Comparison of ENCODE assay signal across 8 mouse cellular contexts in the genomic region with DNA sequence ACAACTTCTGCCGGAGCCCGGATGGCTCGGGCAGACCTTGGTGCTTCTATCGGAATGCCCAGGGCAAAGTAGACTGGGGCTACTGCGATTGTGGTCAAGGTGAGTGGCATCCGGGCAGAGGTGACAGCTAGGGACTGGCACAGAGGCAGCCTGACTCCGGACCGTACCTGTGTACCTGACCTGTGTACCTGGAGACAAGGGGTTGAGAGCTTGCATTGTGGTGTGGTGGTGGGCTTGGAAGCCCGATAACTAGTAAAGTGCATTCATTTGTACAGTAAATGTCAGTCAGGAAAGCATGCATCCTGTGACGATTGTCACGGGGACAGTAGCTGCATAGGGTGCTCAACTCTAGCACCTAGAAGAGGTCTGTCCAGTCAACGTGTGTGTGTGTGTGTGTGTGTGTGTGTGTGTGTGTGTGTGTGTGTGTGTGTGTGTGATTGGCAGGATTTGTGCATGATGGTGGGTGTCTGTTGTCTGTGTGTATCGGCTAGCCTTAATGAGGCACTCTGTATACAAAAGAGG. TPM values are rescaled to one million over a fixed set of nuclear protein-coding genes. Genes with fewer than 3 reads are reported as not detected.
DNase-seq lines count a peak whose midpoint lies in the region; ATAC-seq and TF ChIP-seq lines count a peak whose summit lies in the region.

No protein-coding gene starts in this region.

- H3K27me3 ChIP-seq in heart, embryonic 11.5 days (ENCODE audit: control insufficient read depth, insufficient read depth, low read length), result peaks cover 18% of the 10 kb centered on the region
- peaks cover 60% of the 10 kb centered on the region for H3K27me3 ChIP-seq in E14TG2a.4 (ENCODE audit: insufficient read depth, low read length)
- peaks cover 15% of the 10 kb centered on the region; the same call in 1 of the 2 replicates for H3K27me3 ChIP-seq in forebrain, embryonic 11.5 days (ENCODE audit: control insufficient read depth, insufficient read depth, low read length)
- peaks cover 19% of the 10 kb centered on the region for H3K27me3 ChIP-seq in kidney, embryonic 16.5 days (ENCODE audit: insufficient read depth, low read length)
- H3K27me3 ChIP-seq in midbrain, embryonic 16.5 days (ENCODE audit: control insufficient read depth, insufficient read depth, low read depth, low read length), result no peaks in the 10 kb centered on the region

- 7% methylated on average over 13 of the region's 13 CpGs for WGBS in heart, embryonic 11.5 days (ENCODE audit: insufficient replicate concordance)
- 9% methylated on average over 13 of the region's 13 CpGs for WGBS in forebrain, embryonic 11.5 days
- 9% methylated on average over 13 of the region's 13 CpGs for WGBS in kidney, embryonic 16.5 days
- 5% methylated on average over 13 of the region's 13 CpGs for WGBS in midbrain, embryonic 16.5 days

- H3K9ac ChIP-seq in heart, embryonic 11.5 days (ENCODE audit: low read depth, low read length), result peak overlapping the region; percentile 73
- H3K9ac ChIP-seq in forebrain, embryonic 11.5 days (ENCODE audit: low read length), result peak overlapping the region; percentile 69
- H3K9ac ChIP-seq in kidney, embryonic 16.5 days (replicated peaks; ENCODE audit: low read length), result peak overlapping the region; percentile 68
- peak overlapping the region; percentile 83 for H3K9ac ChIP-seq in midbrain, embryonic 16.5 days (ENCODE audit: low read depth, low read length)

- H3K9me3 ChIP-seq in heart, embryonic 11.5 days (replicated peaks; ENCODE audit: control insufficient read depth, low read length), result no peaks in the 10 kb centered on the region
- no peaks in the 10 kb centered on the region for H3K9me3 ChIP-seq in E14TG2a.4 (ENCODE audit: low read length)
- no peaks in the 10 kb centered on the region for H3K9me3 ChIP-seq in forebrain, embryonic 11.5 days (ENCODE audit: control insufficient read depth, low read length)
- H3K9me3 ChIP-seq in kidney, embryonic 16.5 days (ENCODE audit: low read length), result no peaks in the 10 kb centered on the region
- H3K9me3 ChIP-seq in midbrain, embryonic 16.5 days (replicated peaks; ENCODE audit: control insufficient read depth, low read length, poor library complexity, severe bottlenecking), result 0 out of 2 replicates have a peak, but pooled peaks cover 3% of the 10 kb centered on the region

- no peak for ATAC-seq in heart, embryonic 11.5 days (replicated peaks; ENCODE audit: insufficient number of reproducible peaks, low FRiP score, low TSS enrichment)
- peak; percentile 60 for ATAC-seq in forebrain, embryonic 11.5 days (replicated peaks; ENCODE audit: low FRiP score)
- peak; percentile 29; the same call in 1 of the 2 replicates for ATAC-seq in kidney, embryonic 16.5 days (ENCODE audit: low FRiP score, low TSS enrichment)
- ATAC-seq in midbrain, embryonic 16.5 days, result peak; percentile 69

- peak overlapping the region; percentile 73 for H3K4me3 ChIP-seq in heart, embryonic 11.5 days (ENCODE audit: low read depth, low read length)
- peak overlapping the region; percentile 82 for H3K4me3 ChIP-seq in E14TG2a.4 (replicated peaks; ENCODE audit: low read length)
- peak overlapping the region; percentile 62 for H3K4me3 ChIP-seq in forebrain, embryonic 11.5 days (ENCODE audit: low read depth, low read length)
- H3K4me3 ChIP-seq in kidney, embryonic 16.5 days (ENCODE audit: low read length), result peak overlapping the region; percentile 70
- peak overlapping the region; percentile 91 for H3K4me3 ChIP-seq in midbrain, embryonic 16.5 days (ENCODE audit: low read depth, low read length)

- DNase-seq in heart, adult 11 months, result no peak
- DNase-seq in forebrain, embryonic 11.5 days (ENCODE audit: low spot score), result no peak
- no peak for DNase-seq in spleen, adult 12 weeks (ENCODE audit: low spot score)
- no peak for DNase-seq in ovary, postnatal 14 days (ENCODE audit: low spot score)

- H3K4me2 ChIP-seq in heart, embryonic 11.5 days, result peak overlapping the region; percentile 100
- peak overlapping the region; percentile 100 for H3K4me2 ChIP-seq in forebrain, embryonic 11.5 days (ENCODE audit: low read depth, low read length, severe bottlenecking)
- H3K4me2 ChIP-seq in kidney, embryonic 16.5 days (replicated peaks; ENCODE audit: low read depth, low read length), result peak overlapping the region; percentile 100
- peak overlapping the region; percentile 100 for H3K4me2 ChIP-seq in midbrain, embryonic 16.5 days (ENCODE audit: low read length)

- no peak overlapping the region for H3K27ac ChIP-seq in heart, embryonic 11.5 days (ENCODE audit: low read depth, low read length)
- no peak overlapping the region for H3K27ac ChIP-seq in forebrain, embryonic 11.5 days (ENCODE audit: low read depth, low read length)
- H3K27ac ChIP-seq in kidney, embryonic 16.5 days (ENCODE audit: low read length), result no peak overlapping the region
- H3K27ac ChIP-seq in midbrain, embryonic 16.5 days (ENCODE audit: low read length), result peak overlapping the region; percentile 38; the same call in 1 of the 2 replicates

- H3K4me1 ChIP-seq in heart, embryonic 11.5 days (ENCODE audit: control insufficient read depth, insufficient read depth, low read length), result 0 out of 2 replicates have a peak, but pooled peaks cover 3% of the 10 kb centered on the region
- peaks cover 11% of the 10 kb centered on the region for H3K4me1 ChIP-seq in E14TG2a.4 (replicated peaks; ENCODE audit: low read depth, low read length)
- peaks cover 3% of the 10 kb centered on the region; the same call in 1 of the 2 replicates for H3K4me1 ChIP-seq in forebrain, embryonic 11.5 days (replicated peaks; ENCODE audit: control insufficient read depth, insufficient read depth, low read length)
- H3K4me1 ChIP-seq in kidney, embryonic 16.5 days (ENCODE audit: insufficient read depth, low read length), result peaks cover 7% of the 10 kb centered on the region
- peaks cover 8% of the 10 kb centered on the region; the same call in 1 of the 2 replicates for H3K4me1 ChIP-seq in midbrain, embryonic 16.5 days (ENCODE audit: control insufficient read depth, insufficient read depth, low read length)

- TF ChIP-seq CTCF in E14TG2a.4 (conservative IDR thresholded peaks at IDR 0.05; ENCODE audit: low read length), result no peak

- H3K36me3 ChIP-seq in heart, embryonic 11.5 days (ENCODE audit: control insufficient read depth, insufficient read depth, low read length), result no peaks in the 10 kb centered on the region
- H3K36me3 ChIP-seq in E14TG2a.4 (ENCODE audit: insufficient read depth, low read length), result no peaks in the 10 kb centered on the region
- no peaks in the 10 kb centered on the region for H3K36me3 ChIP-seq in forebrain, embryonic 11.5 days (ENCODE audit: control insufficient read depth, insufficient read depth, low read length)
- no peaks in the 10 kb centered on the region for H3K36me3 ChIP-seq in kidney, embryonic 16.5 days (ENCODE audit: insufficient read depth, low read length)
- no peaks in the 10 kb centered on the region for H3K36me3 ChIP-seq in midbrain, embryonic 16.5 days (ENCODE audit: control insufficient read depth, insufficient read depth, low read length)

RNA-seq across cellular contexts. Expression of gene Prss12, which starts 0.9 kb away (rescaled TPM):
- polyA plus RNA-seq in heart, embryonic 11.5 days (2014; fragmentation: Nextera tagmentation; extraction: Ambion mirVana), result 0.89 and 1.5 TPM in 2 replicates
- polyA plus RNA-seq in forebrain, embryonic 11.5 days (2014; fragmentation: Nextera tagmentation; extraction: Ambion mirVana), result 1.1 and 1.7 TPM in 2 replicates
- 8.9 and 9.4 TPM in 2 replicates for polyA plus RNA-seq in kidney, embryonic 16.5 days (2015; fragmentation: Nextera tagmentation; extraction: Ambion mirVana)
- 11.5 and 13.8 TPM in 2 replicates for polyA plus RNA-seq in midbrain, embryonic 16.5 days (2015; fragmentation: Nextera tagmentation; extraction: Ambion mirVana)
